Mouse (Mus musculus) MEL (cell line): Measurements from ENCODE around the gene Aff2. TPM values are rescaled to one million over a fixed set of nuclear protein-coding genes. Genes with fewer than 3 reads are reported as not detected.

Experiments used
- DNase-seq: peaks from one replicate; pipeline ENCODE4 v3.0.0; 2011; ENCODE audit warnings: low read depth, low spot score
- H3K27ac ChIP-seq: 2 replicates; pipeline ENCODE4 v1.5.1; 2012; ENCODE audit warnings: low read depth, mild to moderate bottlenecking, control low read depth, low read length, moderate library complexity; ENCODE audit not compliant: control insufficient read depth
- H3K27me3 ChIP-seq, 2 experiments: fragments of 150-350 bp in 1 of 2; sonication (generic) in 1 of 2; 2 replicates each; pipeline ENCODE4 v1.6.1; 2012; ENCODE audit warnings: low read length in 2 of 2, mild to moderate bottlenecking in 2 of 2, improper control_type of control experiment in 1 of 2, moderate library complexity in 1 of 2; ENCODE audit not compliant: insufficient read depth in 2 of 2, control insufficient read depth in 1 of 2
- H3K36me3 ChIP-seq, 2 experiments: 2 replicates each; pipeline ENCODE4 v1.6.1; 2012 to 2014; ENCODE audit warnings: low read length in 2 of 2, improper control_type of control experiment in 1 of 2, inconsistent platforms in 1 of 2, mild to moderate bottlenecking in 1 of 2; ENCODE audit not compliant: insufficient read depth in 2 of 2, control insufficient read depth in 1 of 2
- H3K4me1 ChIP-seq, 2 experiments: fragments of 150-350 bp in 1 of 2; sonication (generic) in 1 of 2; 2 replicates each; pipeline ENCODE4 v1.6.1; 2012; ENCODE audit warnings: low read length in 2 of 2, improper control_type of control experiment in 1 of 2, mild to moderate bottlenecking in 1 of 2; ENCODE audit not compliant: insufficient read depth in 2 of 2, control insufficient read depth in 1 of 2
- H3K4me3 ChIP-seq, 2 experiments: fragments of 150-350 bp in 1 of 2; sonication (generic) in 1 of 2; 2 replicates each; pipeline ENCODE4 v1.5.1; 2012; ENCODE audit warnings: low read depth in 2 of 2, low read length in 2 of 2, mild to moderate bottlenecking in 2 of 2, moderate library complexity in 2 of 2, control low read depth in 1 of 2, improper control_type of control experiment in 1 of 2; ENCODE audit not compliant: control insufficient read depth in 1 of 2, insufficient read depth in 1 of 2
- H3K79me2 ChIP-seq: 2 replicates; pipeline ENCODE4 v1.6.1; 2012; ENCODE audit warnings: mild to moderate bottlenecking, low read length, moderate library complexity; ENCODE audit not compliant: control insufficient read depth, poor library complexity, insufficient read depth
- H3K9ac ChIP-seq: 2 replicates; pipeline ENCODE4 v1.6.1; 2012; ENCODE audit warnings: low read depth, mild to moderate bottlenecking, control low read depth, low read length, moderate library complexity; ENCODE audit not compliant: control insufficient read depth, poor library complexity, severe bottlenecking
- H3K9me3 ChIP-seq: fragments of 150-350 bp; sonication (generic); replicated peaks from 2 replicates; pipeline ENCODE4 v1.6.1; 2012; ENCODE audit warnings: mild to moderate bottlenecking, low read length, improper control_type of control experiment, moderate library complexity; ENCODE audit not compliant: insufficient read depth
- CTCF ChIP-seq, 3 experiments: IDR thresholded peaks in 2 of 3; conservative IDR thresholded peaks in 1 of 3; 2 replicates each; pipeline ENCODE4 v1.5.1; 2011 to 2012; ENCODE audit warnings: low read length in 3 of 3, low read depth in 2 of 3, mild to moderate bottlenecking in 2 of 3, improper control_type of control experiment in 1 of 3, inconsistent platforms in 1 of 3, mixed read lengths in 1 of 3, moderate library complexity in 1 of 3; ENCODE audit not compliant: control insufficient read depth in 1 of 3, insufficient read depth in 1 of 3, poor library complexity in 1 of 3, severe bottlenecking in 1 of 3
- GABPA ChIP-seq: IDR thresholded peaks from 2 replicates; pipeline ENCODE4 v1.6.1; 2012; ENCODE audit warnings: low read depth, mild to moderate bottlenecking, inconsistent platforms, low read length, improper control_type of control experiment, moderate library complexity
- HCFC1 ChIP-seq: IDR thresholded peaks from 2 replicates; pipeline ENCODE4 v1.6.1; 2012; ENCODE audit warnings: low read depth, mild to moderate bottlenecking, inconsistent platforms, low read length, improper control_type of control experiment, moderate library complexity
- JUND ChIP-seq: IDR thresholded peaks from 2 replicates; pipeline ENCODE4 v1.6.1; 2011; ENCODE audit warnings: low read depth, mild to moderate bottlenecking, improper control_type of control experiment, low read length
- MAFK ChIP-seq: IDR thresholded peaks from 2 replicates; pipeline ENCODE4 v1.6.1; 2011; ENCODE audit warnings: low read depth, mild to moderate bottlenecking, low read length, improper control_type of control experiment, borderline replicate concordance
- MAX ChIP-seq: IDR thresholded peaks from 2 replicates; pipeline ENCODE4 v1.6.1; 2011; ENCODE audit warnings: low read length, improper control_type of control experiment
- MEF2A ChIP-seq: IDR thresholded peaks from 2 replicates; pipeline ENCODE4 v1.6.1; 2014; ENCODE audit warnings: low read depth, mild to moderate bottlenecking, inconsistent platforms, low read length, improper control_type of control experiment; ENCODE audit not compliant: poor library complexity, insufficient replicate concordance, severe bottlenecking; ENCODE audit errors: extremely low read depth
- MYB ChIP-seq: IDR thresholded peaks from 2 replicates; pipeline ENCODE4 v1.6.1; 2011; ENCODE audit warnings: mild to moderate bottlenecking, low read depth, low read length, improper control_type of control experiment
- MYC ChIP-seq: IDR thresholded peaks from 2 replicates; pipeline ENCODE4 v1.6.1; 2011; ENCODE audit warnings: low read depth, mild to moderate bottlenecking, low read length, improper control_type of control experiment, moderate library complexity
- NRF1 ChIP-seq: IDR thresholded peaks from 2 replicates; pipeline ENCODE4 v1.6.1; 2014; ENCODE audit warnings: low read depth, mild to moderate bottlenecking, inconsistent platforms, low read length, improper control_type of control experiment, moderate library complexity; ENCODE audit not compliant: poor library complexity, insufficient read depth, severe bottlenecking
- RAD21 ChIP-seq: IDR thresholded peaks from 2 replicates; pipeline ENCODE4 v1.6.1; 2011; ENCODE audit warnings: mild to moderate bottlenecking, low read depth, low read length, improper control_type of control experiment
- RCOR1 ChIP-seq: IDR thresholded peaks from 2 replicates; pipeline ENCODE4 v1.6.1; 2012; ENCODE audit warnings: low read depth, mild to moderate bottlenecking, inconsistent platforms, low read length, improper control_type of control experiment
- SIN3A ChIP-seq: IDR thresholded peaks from 2 replicates; pipeline ENCODE4 v1.6.1; 2012; ENCODE audit warnings: low read length, improper control_type of control experiment, inconsistent platforms
- SMC3 ChIP-seq: IDR thresholded peaks from 2 replicates; pipeline ENCODE4 v1.6.1; 2011; ENCODE audit warnings: low read depth, low read length, improper control_type of control experiment
- TAL1 ChIP-seq: IDR thresholded peaks from 2 replicates; pipeline ENCODE4 v1.6.1; 2012; ENCODE audit warnings: mild to moderate bottlenecking, inconsistent platforms, low read length, moderate library complexity, mixed read lengths
- TBP ChIP-seq: IDR thresholded peaks from 2 replicates; pipeline ENCODE4 v1.8.0; 2011; ENCODE audit warnings: low read depth, low read length, improper control_type of control experiment
- USF2 ChIP-seq, 2 experiments: IDR thresholded peaks; 2 replicates each; pipeline ENCODE4 v1.6.1; 2011 to 2012; ENCODE audit warnings: improper control_type of control experiment in 2 of 2, low read length in 2 of 2, borderline replicate concordance in 1 of 2, inconsistent platforms in 1 of 2, low read depth in 1 of 2, mild to moderate bottlenecking in 1 of 2; ENCODE audit not compliant: insufficient read depth in 1 of 2
- ZC3H11A ChIP-seq: IDR thresholded peaks from 2 replicates; pipeline ENCODE4 v1.6.1; 2012; ENCODE audit warnings: low read depth, mild to moderate bottlenecking, inconsistent platforms, low read length, improper control_type of control experiment
- polyA plus RNA-seq, 2 experiments: library from polyadenylated mRNA; stranded (reverse) in 1 of 2; unstranded in 1 of 2; fragments of >175 nt in 1 of 2; fragments of >200 nt in 1 of 2; gene quantifications; 2 replicates each; pipeline versions ENCODE4 v1.2.1 to v1.2.4; 2012; ENCODE audit warnings: low replicate concordance in 2 of 2, low read depth in 1 of 2; ENCODE audit not compliant: insufficient read length in 2 of 2, insufficient read depth in 1 of 2, missing spikeins in 1 of 2
- total RNA-seq: library from RNA; depleted of rRNA; stranded (reverse); fragments of 300-350 nt; gene quantifications from 2 replicates; pipeline ENCODE4 v1.2.3, GENCODE M21; 2012

The Aff2 gene
- total and polyA plus RNA-seq, 3 experiments, result not detected

DNA sequence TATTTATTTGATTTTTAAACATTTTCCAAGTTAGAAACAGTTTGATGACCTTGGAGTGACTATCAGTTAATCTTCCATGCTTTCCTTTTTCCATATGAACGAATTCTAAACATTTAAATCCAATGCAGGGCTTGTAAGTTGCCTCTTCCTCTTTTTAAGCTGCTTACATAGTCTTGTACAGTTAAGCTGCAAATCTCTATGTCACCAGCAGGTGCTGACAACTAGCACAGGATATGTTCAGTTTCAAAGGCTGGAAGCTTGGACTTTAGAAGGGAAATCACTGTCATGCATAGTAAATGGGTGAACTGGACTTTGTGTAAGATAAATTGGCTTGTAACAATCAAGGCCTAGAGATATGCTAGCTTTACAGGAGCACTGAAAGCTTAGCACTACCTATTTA, 29.6 kb downstream of the Aff2 start:
- no peaks in the 10 kb centered on the region for H3K27me3 ChIP-seq
- no peaks in the 10 kb centered on the region for H3K9me3 ChIP-seq
- no peak for TF ChIP-seq RCOR1
- no peak for TF ChIP-seq GABPA
- no peak for TF ChIP-seq ZC3H11A
- no peak for TF ChIP-seq MEF2A
- TF ChIP-seq MYC, result no peak
- TF ChIP-seq CTCF (IDR thresholded peaks at IDR 0.05 in 2 of 3, conservative IDR thresholded peaks at IDR 0.05 in 1 of 3; ENCODE audit: control insufficient read depth in 1 of 3, insufficient read depth in 1 of 3, low read depth in 2 of 3, low read length in 3 of 3, poor library complexity in 1 of 3, severe bottlenecking in 1 of 3), result no peak
- no peak for TF ChIP-seq SIN3A
- no peak for TF ChIP-seq SMC3
- no peak for TF ChIP-seq MAFK
- TF ChIP-seq RAD21, result no peak
- TF ChIP-seq MAX, result no peak
- no peak for TF ChIP-seq MYB
- TF ChIP-seq JUND, result no peak
- no peak for TF ChIP-seq HCFC1
- no peak for TF ChIP-seq USF2 (IDR thresholded peaks at IDR 0.05; ENCODE audit: borderline replicate concordance in 1 of 2, insufficient read depth in 1 of 2, low read depth in 1 of 2, low read length in 2 of 2)
- DNase-seq, result peak; percentile 3
- no peaks in the 10 kb centered on the region for H3K36me3 ChIP-seq
- H3K9ac ChIP-seq, result no peak overlapping the region
- H3K4me3 ChIP-seq, result no peak overlapping the region
- no peak overlapping the region for H3K27ac ChIP-seq
- no peaks in the 10 kb centered on the region for H3K79me2 ChIP-seq
- no peaks in the 10 kb centered on the region for H3K4me1 ChIP-seq

GRCm38 (mm10) chrX:69415043-69415442, 54.9 kb downstream of the Aff2 start:
- Histone ChIP-seq H3K36me3 (no peaks in the 10 kb centered on the region), H3K27me3 (no peaks in the 10 kb centered on the region), H3K27ac (no peak overlapping the region), H3K4me1 (no peaks in the 10 kb centered on the region), H3K4me3 (no peak overlapping the region), H3K79me2 (no peaks in the 10 kb centered on the region), H3K9ac (no peak overlapping the region), H3K9me3 (no peaks in the 10 kb centered on the region)
- DNase-seq, result no peak
- no peak for TF ChIP-seq NRF1
- no peak for TF ChIP-seq TBP
- no peak for TF ChIP-seq TAL1
